15 mouse cellular contexts compared by ENCODE assay signal in the genomic region with DNA sequence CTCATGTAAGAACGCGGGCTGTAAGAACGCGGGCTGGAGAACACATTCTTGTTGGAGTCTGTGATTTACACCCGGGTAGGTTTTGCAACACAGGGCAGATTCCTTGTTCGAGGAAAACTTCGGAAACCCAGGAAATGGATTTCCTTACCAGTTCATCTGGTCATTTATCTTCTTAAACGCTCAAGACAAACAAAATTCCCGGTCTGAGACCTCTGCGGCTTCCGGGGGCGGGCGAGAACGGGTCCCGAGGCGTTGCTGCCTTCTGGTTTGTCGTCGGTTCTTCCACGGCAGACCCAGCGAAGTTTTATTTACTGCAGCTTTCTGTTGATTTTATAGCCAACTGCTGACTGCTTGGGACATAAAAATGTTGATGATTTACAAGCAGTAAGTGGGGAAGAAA. TPM values are rescaled to one million over a fixed set of nuclear protein-coding genes. Genes with fewer than 3 reads are reported as not detected.
DNase-seq lines count a peak whose midpoint lies in the region; ATAC-seq and TF ChIP-seq lines count a peak whose summit lies in the region.
"Had no signal": no experiment of that assay in that cellular context is flagged by ENCODE, and none has a peak within 500 bp of the region (broad histone marks: within the 10 kb centered on the region; RNA-seq: fewer than 3 reads in every experiment).

No protein-coding gene starts in this region.

- H3K4me1 ChIP-seq in intestine, embryonic 14.5 days (replicated peaks; ENCODE audit: control insufficient read depth, insufficient read depth, low read length), result no peaks in the 10 kb centered on the region
- H3K4me1 ChIP-seq in intestine, postnatal 0 days (replicated peaks; ENCODE audit: control insufficient read depth, insufficient read depth, low read length), result no peaks in the 10 kb centered on the region
- H3K4me1 ChIP-seq in hindbrain, embryonic 14.5 days (replicated peaks; ENCODE audit: control insufficient read depth, insufficient read depth, low read length), result no peaks in the 10 kb centered on the region
- H3K4me1 ChIP-seq: neural tube, embryonic 15.5 days had no signal

- H3K27ac ChIP-seq in intestine, embryonic 14.5 days (ENCODE audit: low read depth), result no peak overlapping the region
- no peak overlapping the region; the same call in 1 of the 2 replicates for H3K27ac ChIP-seq in intestine, postnatal 0 days (ENCODE audit: low read depth, low read length)
- no peak overlapping the region for H3K27ac ChIP-seq in hindbrain, embryonic 14.5 days
- H3K27ac ChIP-seq: neural tube, embryonic 15.5 days had no signal

- no peak for TF ChIP-seq CTCF in intestine, postnatal 0 days (IDR thresholded peaks at IDR 0.05; ENCODE audit: low read depth)

- H3K9me3 ChIP-seq in intestine, embryonic 14.5 days (ENCODE audit: control insufficient read depth, low read length), result no peaks in the 10 kb centered on the region
- H3K9me3 ChIP-seq in intestine, postnatal 0 days (ENCODE audit: control insufficient read depth), result no peaks in the 10 kb centered on the region
- H3K9me3 ChIP-seq in hindbrain, embryonic 14.5 days (ENCODE audit: control insufficient read depth, low read length), result no peaks in the 10 kb centered on the region
- H3K9me3 ChIP-seq: neural tube, embryonic 15.5 days had no signal

- peak overlapping the region; percentile 33 for H3K4me2 ChIP-seq in intestine, embryonic 14.5 days (ENCODE audit: low read length)
- H3K4me2 ChIP-seq in intestine, postnatal 0 days (replicated peaks; ENCODE audit: low read depth), result peak overlapping the region; percentile 49
- H3K4me2 ChIP-seq in hindbrain, embryonic 14.5 days (replicated peaks), result no peak overlapping the region
- H3K4me2 ChIP-seq: neural tube, embryonic 15.5 days had no signal

- H3K9ac ChIP-seq in intestine, embryonic 14.5 days (ENCODE audit: low read length), result no peak overlapping the region
- H3K9ac ChIP-seq in intestine, postnatal 0 days (ENCODE audit: low read depth, low read length), result no peak overlapping the region
- H3K9ac ChIP-seq in hindbrain, embryonic 14.5 days, result no peak overlapping the region
- H3K9ac ChIP-seq: forebrain, postnatal 0 days; neural tube, embryonic 15.5 days had no signal

- DNase-seq in intestine, embryonic 14.5 days (ENCODE audit: low spot score), result no peak
- DNase-seq in kidney, postnatal 10 days, result peak; percentile 80
- DNase-seq in mesoderm, embryonic 11.5 days (ENCODE audit: low read depth, low spot score), result peak; percentile 34
- DNase-seq in cerebellum, postnatal 25 days, result no peak
- no peak for DNase-seq in hindbrain, embryonic 14.5 days (ENCODE audit: low spot score)
- DNase-seq: cerebellum, adult 11 months; forebrain, postnatal 0 days; gastrocnemius, postnatal 25 days; spleen, adult 18-20 months had no signal

- ATAC-seq in intestine, embryonic 14.5 days (replicated peaks; ENCODE audit: low FRiP score, low TSS enrichment, low read depth), result no peak
- no peak for ATAC-seq in intestine, postnatal 0 days
- no peak for ATAC-seq in activated CD4-positive, CD25-positive, alpha-beta regulatory T cell, adult 4 months
- no peak for ATAC-seq in hindbrain, embryonic 14.5 days (ENCODE audit: low FRiP score)
- ATAC-seq: forebrain, postnatal 0 days had no signal

- no peaks in the 10 kb centered on the region for H3K36me3 ChIP-seq in intestine, embryonic 14.5 days (ENCODE audit: control insufficient read depth, insufficient read depth, low read length)
- no peaks in the 10 kb centered on the region; the same call in 1 of the 2 replicates for H3K36me3 ChIP-seq in intestine, postnatal 0 days (ENCODE audit: control insufficient read depth, insufficient read depth)
- no peaks in the 10 kb centered on the region for H3K36me3 ChIP-seq in hindbrain, embryonic 14.5 days (replicated peaks; ENCODE audit: control insufficient read depth, insufficient read depth)
- H3K36me3 ChIP-seq: neural tube, embryonic 15.5 days had no signal

- no peak overlapping the region for H3K4me3 ChIP-seq in intestine, embryonic 14.5 days (ENCODE audit: low read depth, low read length)
- H3K4me3 ChIP-seq in intestine, postnatal 0 days (ENCODE audit: low read depth, low read length), result no peak overlapping the region
- H3K4me3 ChIP-seq in hindbrain, embryonic 14.5 days (replicated peaks; ENCODE audit: low read length), result no peak overlapping the region
- H3K4me3 ChIP-seq: neural tube, embryonic 15.5 days had no signal

- 28% methylated on average over 20 of the region's 20 CpGs for WGBS in intestine, embryonic 14.5 days
- 29% methylated on average over 20 of the region's 20 CpGs for WGBS in intestine, postnatal 0 days
- WGBS in hindbrain, embryonic 14.5 days, result 88% methylated on average over 20 of the region's 20 CpGs

- H3K27me3 ChIP-seq in intestine, embryonic 14.5 days (replicated peaks; ENCODE audit: control insufficient read depth, insufficient read depth, low read length), result no peaks in the 10 kb centered on the region
- no peaks in the 10 kb centered on the region for H3K27me3 ChIP-seq in intestine, postnatal 0 days (replicated peaks; ENCODE audit: control insufficient read depth, insufficient read depth, low read length)
- H3K27me3 ChIP-seq in hindbrain, embryonic 14.5 days (ENCODE audit: control insufficient read depth, insufficient read depth, low read length), result no peaks in the 10 kb centered on the region
- H3K27me3 ChIP-seq: neural tube, embryonic 15.5 days had no signal

RNA-seq across cellular contexts. Expression of a gene that starts 10.5 kb away (rescaled TPM):
- polyA plus RNA-seq in intestine, embryonic 14.5 days (2014; fragmentation: Nextera tagmentation; extraction: Ambion mirVana), result 0.15 and 0.20 TPM in 2 replicates
- polyA plus RNA-seq in intestine, postnatal 0 days (2015; fragmentation: Nextera tagmentation; extraction: Ambion mirVana), result 0.21 and 0.34 TPM in 2 replicates
- polyA plus RNA-seq in activated CD4-positive, CD25-positive, alpha-beta regulatory T cell, adult 4 months (2017; shearing (Covaris generic)), result not detected
- not detected in 2 replicates for polyA plus RNA-seq in hindbrain, embryonic 14.5 days (2014; fragmentation: Nextera tagmentation; extraction: Ambion mirVana)
- polyA plus RNA-seq: forebrain, postnatal 0 days; heart, embryonic 14.5 days; hindbrain, embryonic 11.5 days; liver, adult 2 months; neural tube, embryonic 15.5 days had no signal

Comparison
In these comparisons a context has a peak if more than half of its experiments do, and no peak if none do; other contexts are left out.
1. DNase-seq: peak in kidney, postnatal 10 days (single experiment) and mesoderm, embryonic 11.5 days (single experiment); none in intestine, embryonic 14.5 days (single experiment), cerebellum, postnatal 25 days (0 of 2) and hindbrain, embryonic 14.5 days (single experiment).